Comparison of ENCODE assay signal across 8 mouse cellular contexts in the genomic region with DNA sequence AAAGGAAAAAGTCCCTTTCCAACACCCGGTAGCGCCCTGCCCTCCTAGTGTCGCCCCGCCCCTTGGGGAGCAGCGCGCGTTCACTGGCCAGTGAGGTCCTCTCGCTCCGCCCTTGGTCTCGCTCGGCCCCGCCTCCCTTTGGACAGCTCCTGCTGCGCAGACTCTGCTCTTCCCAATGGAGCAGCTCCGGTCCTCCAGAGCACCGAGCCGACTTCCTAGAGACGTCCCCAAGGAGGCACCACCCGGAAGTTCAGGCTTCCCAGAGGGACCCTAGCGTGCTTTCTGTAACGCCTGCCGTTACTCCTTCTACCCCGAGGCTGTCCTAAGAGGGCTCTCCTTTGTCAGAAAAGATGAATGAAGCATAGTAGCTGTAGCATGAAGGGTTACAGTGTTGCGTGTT. TPM values are rescaled to one million over a fixed set of nuclear protein-coding genes. Genes with fewer than 3 reads are reported as not detected.
DNase-seq lines count a peak whose midpoint lies in the region; ATAC-seq and TF ChIP-seq lines count a peak whose summit lies in the region.

TSS of gene Fis1 (plus strand) at position 261 of the 400 bp plus-strand sequence.

- H3K27me3 ChIP-seq in forebrain, embryonic 16.5 days (replicated peaks; ENCODE audit: control insufficient read depth, insufficient read depth, low read length): no peaks in the 10 kb centered on the region
- H3K27me3 ChIP-seq in lung, embryonic 14.5 days (ENCODE audit: insufficient read depth, low read length): no peaks in the 10 kb centered on the region
- H3K27me3 ChIP-seq in thymus, adult 2 months (ENCODE audit: control insufficient read depth, insufficient read depth, low read length): no peaks in the 10 kb centered on the region

- peaks cover 4 to 19% of the 10 kb centered on the region in 2 experiments; a peak in 3 of 4 replicates for H3K4me1 ChIP-seq in ES-E14 (ENCODE audit: control insufficient read depth in 2 of 2, insufficient read depth in 2 of 2, low read length in 2 of 2, poor library complexity in 1 of 2)
- H3K4me1 ChIP-seq in forebrain, embryonic 16.5 days (replicated peaks; ENCODE audit: control insufficient read depth, insufficient read depth, low read length): peaks cover 19% of the 10 kb centered on the region
- peaks cover 5% of the 10 kb centered on the region; the same call in 1 of the 2 replicates for H3K4me1 ChIP-seq in lung, embryonic 14.5 days (ENCODE audit: insufficient read depth)
- peaks cover 17% of the 10 kb centered on the region for H3K4me1 ChIP-seq in olfactory bulb, adult 2 months (ENCODE audit: control insufficient read depth, insufficient read depth, low read length)
- H3K4me1 ChIP-seq in thymus, adult 2 months (replicated peaks; ENCODE audit: control insufficient read depth, insufficient read depth, low read length): peaks cover 8% of the 10 kb centered on the region; the same call in 1 of the 2 replicates

- peak within 1 kb of the TSS; percentile 80 for H3K4me2 ChIP-seq in forebrain, embryonic 16.5 days (ENCODE audit: low read length)
- H3K4me2 ChIP-seq in lung, embryonic 14.5 days: peak within 1 kb of the TSS; percentile 75

- intact Hi-C loops in heart, postnatal 36 days (cut with DNase I): no loop called here

- no peaks in the 10 kb centered on the region for H3K9me3 ChIP-seq in ES-E14 (ENCODE audit: control insufficient read depth, insufficient read depth, low read depth, low read length)
- no peaks in the 10 kb centered on the region for H3K9me3 ChIP-seq in forebrain, embryonic 16.5 days (ENCODE audit: control insufficient read depth, low read length)
- H3K9me3 ChIP-seq in lung, embryonic 14.5 days (ENCODE audit: low read depth, low read length): no peaks in the 10 kb centered on the region

- H3K27ac ChIP-seq in ES-E14 (ENCODE audit: insufficient read depth, low read depth, low read length, poor library complexity, severe bottlenecking): peak within 1 kb of the TSS; percentile 86
- peak within 1 kb of the TSS; percentile 89 for H3K27ac ChIP-seq in forebrain, embryonic 16.5 days (ENCODE audit: low read length)
- H3K27ac ChIP-seq in layer of hippocampus, adult 2 months: peak within 1 kb of the TSS; percentile 90
- peak within 1 kb of the TSS; percentile 64; the same call in 1 of the 2 replicates for H3K27ac ChIP-seq in lung, embryonic 14.5 days (ENCODE audit: low read depth)
- 0 out of 2 replicates have a peak within 1 kb of the TSS, but pooled peaks have one; percentile 35 for H3K27ac ChIP-seq in olfactory bulb, adult 2 months (ENCODE audit: insufficient read depth, low read depth, low read length)
- no peak within 1 kb of the TSS; the same call in 1 of the 2 replicates for H3K27ac ChIP-seq in thymus, adult 2 months (ENCODE audit: control insufficient read depth, insufficient read depth, low read length)

- peak; percentile 12; the same call in 1 of the 2 replicates for TF ChIP-seq CTCF in layer of hippocampus, adult 2 months (conservative IDR thresholded peaks at IDR 0.05)
- no peak for TF ChIP-seq CTCF in lung, embryonic 14.5 days (IDR thresholded peaks at IDR 0.05; ENCODE audit: low read depth)
- no peak for TF ChIP-seq CTCF in olfactory bulb, adult 2 months (IDR thresholded peaks at IDR 0.05; ENCODE audit: insufficient read depth, low read depth, low read length)
- no peak for TF ChIP-seq CTCF in thymus, adult 2 months (IDR thresholded peaks at IDR 0.05; ENCODE audit: borderline replicate concordance, control insufficient read depth, extremely low read depth, insufficient read depth, low read length, poor library complexity)

- H3K36me3 ChIP-seq in ES-E14 (ENCODE audit: control insufficient read depth, insufficient read depth, low read length, poor library complexity, severe bottlenecking): peaks cover 1% of the 10 kb centered on the region; the same call in 1 of the 2 replicates
- no peaks in the 10 kb centered on the region for H3K36me3 ChIP-seq in forebrain, embryonic 16.5 days (ENCODE audit: control insufficient read depth, insufficient read depth)
- H3K36me3 ChIP-seq in lung, embryonic 14.5 days (ENCODE audit: insufficient read depth): peaks cover 7% of the 10 kb centered on the region; the same call in 1 of the 2 replicates
- no peaks in the 10 kb centered on the region for H3K36me3 ChIP-seq in thymus, adult 2 months (ENCODE audit: control insufficient read depth, insufficient read depth, low read length)

- peak within 1 kb of the TSS; percentile 77 for H3K9ac ChIP-seq in ES-E14 (ENCODE audit: insufficient read depth, low read depth, low read length, poor library complexity, severe bottlenecking)
- peak within 1 kb of the TSS; percentile 86 for H3K9ac ChIP-seq in forebrain, embryonic 16.5 days (replicated peaks; ENCODE audit: low read depth, low read length)
- H3K9ac ChIP-seq in lung, embryonic 14.5 days: peak within 1 kb of the TSS; percentile 70

- peak within 1 kb of the TSS; percentile 84 to 95 for H3K4me3 ChIP-seq in ES-E14 (ENCODE audit: insufficient read depth in 1 of 2, low read depth in 1 of 2, low read length in 2 of 2, poor library complexity in 1 of 2, severe bottlenecking in 1 of 2)
- H3K4me3 ChIP-seq in forebrain, embryonic 16.5 days (replicated peaks; ENCODE audit: low read length): peak within 1 kb of the TSS; percentile 68
- peak within 1 kb of the TSS; percentile 65 for H3K4me3 ChIP-seq in layer of hippocampus, adult 2 months
- H3K4me3 ChIP-seq in lung, embryonic 14.5 days (ENCODE audit: low read depth, low read length): peak within 1 kb of the TSS; percentile 67
- H3K4me3 ChIP-seq in olfactory bulb, adult 2 months (ENCODE audit: insufficient read depth, low read depth, low read length): peak within 1 kb of the TSS; percentile 59
- peak within 1 kb of the TSS; percentile 46 for H3K4me3 ChIP-seq in thymus, adult 2 months (ENCODE audit: control insufficient read depth, insufficient read depth, low read length)

- WGBS in forebrain, embryonic 16.5 days: under 1% methylated on average over 22 of the region's 23 CpGs
- under 1% methylated on average over 23 of the region's 23 CpGs for WGBS in lung, embryonic 14.5 days
- under 1% methylated on average over 23 of the region's 23 CpGs for WGBS in olfactory bulb, adult 2 months
- WGBS in thymus, adult 2 months: under 1% methylated on average over 23 of the region's 23 CpGs

- peak; percentile 99 for DNase-seq in ES-E14 (ENCODE audit: low read depth, low spot score)
- peak; percentile 97 for DNase-seq in cerebellum, adult 11-12 months
- peak; percentile 94 for DNase-seq in heart, postnatal 36 days
- peak; percentile 96 to 97 for DNase-seq in layer of hippocampus, adult 2 months (ENCODE audit: low spot score in 2 of 2)
- DNase-seq in lung, embryonic 14.5 days: peak; percentile 100
- DNase-seq in thymus, adult 2 months: peak; percentile 82

- peak; percentile 100 for ATAC-seq in forebrain, embryonic 16.5 days
- ATAC-seq in lung, embryonic 14.5 days (ENCODE audit: insufficient read depth): peak; percentile 100

- in situ Hi-C loops in ES-E14 (cut with MboI; ENCODE audit: low sequenced_read_pairs in 2 of 2, unreplicated experiment in 2 of 2): no loop called here

- no peak for TF ChIP-seq POLR2A in olfactory bulb, adult 2 months (IDR thresholded peaks at IDR 0.05; ENCODE audit: insufficient read depth, low read depth, low read length)
- TF ChIP-seq POLR2A in thymus, adult 2 months (IDR thresholded peaks at IDR 0.05; ENCODE audit: control insufficient read depth, extremely low read depth, insufficient read depth, low read length, poor library complexity): no peak

TF ChIP-seq in ES-E14, 5 proteins besides CTCF, POLR2A, EP300 and RAD21:
- no peak for TF ChIP-seq ZNF384 (IDR thresholded peaks at IDR 0.05; ENCODE audit: low read depth, low read length)
- TF ChIP-seq ZC3H11A (IDR thresholded peaks at IDR 0.05; ENCODE audit: borderline replicate concordance, low read depth, low read length): no peak
- peak; percentile 76; the same call in 1 of the 2 replicates for TF ChIP-seq HCFC1 (IDR thresholded peaks at IDR 0.05; ENCODE audit: borderline replicate concordance, insufficient read depth, low read length)
- no peak for TF ChIP-seq CHD2 (IDR thresholded peaks at IDR 0.05; ENCODE audit: low read depth, low read length)
- TF ChIP-seq MAFK (IDR thresholded peaks at IDR 0.05; ENCODE audit: insufficient read depth, low read depth, low read length): no peak
TF ChIP-seq in ES-E14: peak in this region for 1.

RNA-seq across cellular contexts. Expression of gene Fis1, which starts in this region (rescaled TPM):
- total RNA-seq in ES-E14 (2012; rRNA removed): 106 and 114 TPM in 2 replicates
- polyA plus RNA-seq in forebrain, embryonic 16.5 days (2015; fragmentation: Nextera tagmentation; extraction: Ambion mirVana): 292 and 326 TPM in 2 replicates
- total RNA-seq in heart, postnatal 36 days (2021): 100 to 1,000 TPM; 178 to 185 TPM
- total RNA-seq in layer of hippocampus, adult 2 months (2021): 100 to 1,000 TPM; 223 to 239 TPM
- 306 and 314 TPM in 2 replicates for polyA plus RNA-seq in lung, embryonic 14.5 days (2014; fragmentation: Nextera tagmentation; extraction: Ambion mirVana)
- polyA plus RNA-seq in olfactory bulb, adult 2 months (2012; ENCODE audit: insufficient read depth, insufficient read length, low replicate concordance, missing spikeins): not detected in 2 replicates
- 181 and 214 TPM in 2 replicates for polyA plus RNA-seq in thymus, adult 2 months (2012; rRNA removed)
